In genomic region chr11:6471054-6471453, GRCm38 (mm10) we compare ENCODE assay signal across 9 mouse cellular contexts. TPM values are rescaled to one million over a fixed set of nuclear protein-coding genes. Genes with fewer than 3 reads are reported as not detected.
DNase-seq lines count a peak whose midpoint lies in the region; ATAC-seq lines count a peak whose summit lies in the region.
"Had no signal": no experiment of that assay in that cellular context is flagged by ENCODE, and none has a peak within 500 bp of the region (broad histone marks: within the 10 kb centered on the region; RNA-seq: fewer than 3 reads in every experiment).

No protein-coding gene starts in this region.

- 20% methylated on average over 2 of the region's 2 CpGs for WGBS in forebrain, embryonic 16.5 days
- 74% methylated on average over 2 of the region's 2 CpGs for WGBS in liver, embryonic 13.5 days (ENCODE audit: insufficient replicate concordance)

- H3K4me3 ChIP-seq in megakaryocyte, embryonic 14.5 days (replicated peaks), result peak overlapping the region; percentile 99
- H3K4me3 ChIP-seq in forebrain, embryonic 16.5 days (replicated peaks; ENCODE audit: low read length), result peak overlapping the region; percentile 43
- H3K4me3 ChIP-seq in liver, embryonic 13.5 days (replicated peaks), result peak overlapping the region; percentile 49

- peaks cover 47% of the 10 kb centered on the region for H3K4me1 ChIP-seq in megakaryocyte, embryonic 14.5 days
- H3K4me1 ChIP-seq in forebrain, embryonic 16.5 days (replicated peaks; ENCODE audit: control insufficient read depth, insufficient read depth, low read length), result peaks cover 52% of the 10 kb centered on the region
- H3K4me1 ChIP-seq in liver, embryonic 13.5 days (replicated peaks), result peaks cover 63% of the 10 kb centered on the region

- H3K9ac ChIP-seq in forebrain, embryonic 16.5 days (replicated peaks; ENCODE audit: low read depth, low read length), result peak overlapping the region; percentile 36
- peak overlapping the region; percentile 42; the same call in 1 of the 2 replicates for H3K9ac ChIP-seq in liver, embryonic 13.5 days

- H3K36me3 ChIP-seq in megakaryocyte, embryonic 14.5 days (replicated peaks; ENCODE audit: low read length), result peaks cover 54% of the 10 kb centered on the region
- no peaks in the 10 kb centered on the region for H3K36me3 ChIP-seq in forebrain, embryonic 16.5 days (ENCODE audit: control insufficient read depth, insufficient read depth)
- peaks cover 32% of the 10 kb centered on the region for H3K36me3 ChIP-seq in liver, embryonic 13.5 days

- H3K27me3 ChIP-seq in megakaryocyte, embryonic 14.5 days (replicated peaks), result no peaks in the 10 kb centered on the region
- no peaks in the 10 kb centered on the region for H3K27me3 ChIP-seq in forebrain, embryonic 16.5 days (replicated peaks; ENCODE audit: control insufficient read depth, insufficient read depth, low read length)
- H3K27me3 ChIP-seq in liver, embryonic 13.5 days, result no peaks in the 10 kb centered on the region

- peak overlapping the region; percentile 86 for H3K4me2 ChIP-seq in forebrain, embryonic 16.5 days (ENCODE audit: low read length)
- peak overlapping the region; percentile 70 for H3K4me2 ChIP-seq in liver, embryonic 13.5 days

- DNase-seq in liver, embryonic 13.5 days, result no peak
- no peak for DNase-seq in ovary, adult 18-20 months (ENCODE audit: low spot score)
- DNase-seq in urinary bladder, postnatal 36 days (ENCODE audit: low spot score in 2 of 2), result no peak
- DNase-seq: gastrocnemius, postnatal 10 days; thymus, postnatal 25 days had no signal

- no peaks in the 10 kb centered on the region for H3K9me3 ChIP-seq in megakaryocyte, embryonic 14.5 days
- no peaks in the 10 kb centered on the region for H3K9me3 ChIP-seq in forebrain, embryonic 16.5 days (ENCODE audit: control insufficient read depth, low read length)
- no peaks in the 10 kb centered on the region for H3K9me3 ChIP-seq in liver, embryonic 13.5 days (replicated peaks)

- ATAC-seq in megakaryocyte, adult 5-6 weeks (ENCODE audit: poor library complexity, severe bottlenecking), result no peak
- no peak for ATAC-seq in forebrain, embryonic 16.5 days
- no peak for ATAC-seq in liver, embryonic 13.5 days (ENCODE audit: low read depth)
- ATAC-seq in frontal cortex, adult (ENCODE audit: low TSS enrichment), result no peak

- H3K27ac ChIP-seq in forebrain, embryonic 16.5 days (ENCODE audit: low read length), result peak overlapping the region; percentile 51
- H3K27ac ChIP-seq in liver, embryonic 13.5 days, result no peak overlapping the region

RNA-seq across cellular contexts. Expression of gene Purb, which starts 4.7 kb away (rescaled TPM):
- polyA plus RNA-seq in megakaryocyte, embryonic 14.5 days (2012; ENCODE audit: insufficient read depth, low replicate concordance), result 8.7 and 12.9 TPM in 2 replicates
- 54.1 and 63.5 TPM in 2 replicates for total RNA-seq in megakaryocyte, adult 5-6 weeks (2015)
- 43.7 and 56.3 TPM in 2 replicates for total RNA-seq in megakaryocyte, adult 5-6 weeks (2017)
- polyA plus RNA-seq in forebrain, embryonic 16.5 days (2015; fragmentation: Nextera tagmentation; extraction: Ambion mirVana), result 14.4 and 16.7 TPM in 2 replicates
- polyA plus RNA-seq in liver, embryonic 13.5 days (2015; fragmentation: Nextera tagmentation; extraction: Ambion mirVana), result 11.1 and 12.6 TPM in 2 replicates

RNA-seq across cellular contexts. Expression of gene H2afv, which starts 26.8 kb away (rescaled TPM):
- polyA plus RNA-seq in megakaryocyte, embryonic 14.5 days (2012; ENCODE audit: insufficient read depth, low replicate concordance), result 23.2 and 32.7 TPM in 2 replicates
- total RNA-seq in megakaryocyte, adult 5-6 weeks (2015), result 235 and 240 TPM in 2 replicates
- 173 and 184 TPM in 2 replicates for total RNA-seq in megakaryocyte, adult 5-6 weeks (2017)
- 438 and 507 TPM in 2 replicates for polyA plus RNA-seq in forebrain, embryonic 16.5 days (2015; fragmentation: Nextera tagmentation; extraction: Ambion mirVana)
- polyA plus RNA-seq in liver, embryonic 13.5 days (2015; fragmentation: Nextera tagmentation; extraction: Ambion mirVana), result 109 and 112 TPM in 2 replicates

RNA-seq across cellular contexts. Expression of gene Myo1g, which starts 49.7 kb away (rescaled TPM):
- 28.0 and 34.2 TPM in 2 replicates for polyA plus RNA-seq in megakaryocyte, embryonic 14.5 days (2012; ENCODE audit: insufficient read depth, low replicate concordance)
- total RNA-seq in megakaryocyte, adult 5-6 weeks (2015), result 161 and 175 TPM in 2 replicates
- 182 and 197 TPM in 2 replicates for total RNA-seq in megakaryocyte, adult 5-6 weeks (2017)
- 0.20 and 0.60 TPM in 2 replicates for polyA plus RNA-seq in forebrain, embryonic 16.5 days (2015; fragmentation: Nextera tagmentation; extraction: Ambion mirVana)
- 4.7 and 5.3 TPM in 2 replicates for polyA plus RNA-seq in liver, embryonic 13.5 days (2015; fragmentation: Nextera tagmentation; extraction: Ambion mirVana)

RNA-seq across cellular contexts. Expression of gene Ppia, which starts 55.8 kb away (rescaled TPM):
- 18.2 and 172 TPM in 2 replicates for polyA plus RNA-seq in megakaryocyte, embryonic 14.5 days (2012; ENCODE audit: insufficient read depth, low replicate concordance)
- total RNA-seq in megakaryocyte, adult 5-6 weeks (2015), result 3,541 and 3,784 TPM in 2 replicates
- 1,457 and 1,607 TPM in 2 replicates for total RNA-seq in megakaryocyte, adult 5-6 weeks (2017)
- polyA plus RNA-seq in forebrain, embryonic 16.5 days (2015; fragmentation: Nextera tagmentation; extraction: Ambion mirVana), result 3,622 and 3,688 TPM in 2 replicates
- 3,630 and 3,871 TPM in 2 replicates for polyA plus RNA-seq in liver, embryonic 13.5 days (2015; fragmentation: Nextera tagmentation; extraction: Ambion mirVana)

Comparison
In these comparisons a context has a peak if more than half of its experiments do, and no peak if none do; other contexts are left out.
1. H3K4me3 ChIP-seq: peak in every context shown above with its lines; median percentile 99 in megakaryocyte, embryonic 14.5 days; 49 in liver, embryonic 13.5 days; 43 in forebrain, embryonic 16.5 days.